Mouse (Mus musculus) left cerebral cortex, postnatal 36 days (tissue): ENCODE measurements around the gene Wnt2b. TPM values are rescaled to one million over a fixed set of nuclear protein-coding genes. Genes with fewer than 3 reads are reported as not detected.

Experiments
- DNase-seq, 2 experiments: peaks; one replicate each; pipeline ENCODE4 v3.0.0; 2021 to 2022; ENCODE audit warnings: low spot score in 2 of 2, mixed read lengths in 1 of 2
- intact Hi-C: fragments of 180-260 bp; cut with DNase I; formaldehyde crosslinking; loops from one replicate; pipeline ENCODE4 v1.15.1; 2025
- total RNA-seq, 2 experiments: library from RNA; stranded (reverse); gene quantifications; 2 replicates each; pipeline ENCODE4 v1.2.3; 2021

Wnt2b gene
- total RNA-seq, 2 experiments from 2014 or later: 2.4 TPM

GRCm38 (mm10) chr3:104965991-104966554, 4.4 kb upstream of the Wnt2b start:
- intact Hi-C loops: loop anchor here (10.0 kb wide), 1 partner anchor 251 kb away; no protein-coding TSS in a partner anchor
- no peak for DNase-seq

GRCm38 (mm10) chr3:104965070-104965855, 3.5 kb upstream of the Wnt2b start:
- intact Hi-C loops: loop anchor here (10.0 kb wide), 1 partner anchor 250 kb away; no protein-coding TSS in a partner anchor
- no peak for DNase-seq

- DNase-seq: no peak
- intact Hi-C loops: loop anchor here (10.0 kb wide), 1 partner anchor 249 kb away; no protein-coding TSS in a partner anchor
These were observed 1.9 kb upstream of the Wnt2b start for GRCm38 (mm10) chr3:104963331-104964276.

GRCm38 (mm10) chr3:104962866-104963265, 1.1 kb upstream of the Wnt2b start:
- intact Hi-C loops: loop anchor here (10.0 kb wide), 1 partner anchor 248 kb away; no protein-coding TSS in a partner anchor
- DNase-seq: no peak

- intact Hi-C loops: loop anchor here (10.0 kb wide), 1 partner anchor 247 kb away; no protein-coding TSS in a partner anchor
- DNase-seq: no peak
These were observed 455 bp upstream of the Wnt2b start for GRCm38 (mm10) chr3:104962141-104962611.

- intact Hi-C loops: loop anchor here (10.0 kb wide), 1 partner anchor 246 kb away; no protein-coding TSS in a partner anchor
- no peak for DNase-seq
These were observed 1.4 kb downstream of the Wnt2b start for GRCm38 (mm10) chr3:104960026-104961000.

- intact Hi-C loops: no loop called here
- no peak for DNase-seq
These were observed 5.6 kb downstream of the Wnt2b start for GRCm38 (mm10) chr3:104956131-104956581.

GRCm38 (mm10) chr3:104954551-104954950, 7.2 kb downstream of the Wnt2b start:
- intact Hi-C loops: no loop called here
- DNase-seq: no peak

GRCm38 (mm10) chr3:104954137-104954536, 7.6 kb downstream of the Wnt2b start:
- intact Hi-C loops: no loop called here
- DNase-seq: no peak

GRCm38 (mm10) chr3:104952891-104953670, 8.6 kb downstream of the Wnt2b start:
- no peak for DNase-seq
- intact Hi-C loops: no loop called here

GRCm38 (mm10) chr3:104950926-104951325, 10.8 kb downstream of the Wnt2b start:
- no peak for DNase-seq
- intact Hi-C loops: no loop called here

GRCm38 (mm10) chr3:104944894-104945293, 16.8 kb downstream of the Wnt2b start:
- intact Hi-C loops: no loop called here
- no peak for DNase-seq

GRCm38 (mm10) chr3:104943333-104943732, 18.4 kb downstream of the Wnt2b start:
- no peak for DNase-seq
- intact Hi-C loops: no loop called here

GRCm38 (mm10) chr3:104942682-104943081, 19.0 kb downstream of the Wnt2b start:
- intact Hi-C loops: no loop called here
- no peak for DNase-seq

GRCm38 (mm10) chr3:104940691-104941090, 21.0 kb downstream of the Wnt2b start:
- no peak for DNase-seq
- intact Hi-C loops: no loop called here

GRCm38 (mm10) chr3:104938327-104938726, 23.4 kb downstream of the Wnt2b start:
- DNase-seq: no peak
- intact Hi-C loops: no loop called here

- DNase-seq: no peak
- intact Hi-C loops: no loop called here
These were observed 23.9 kb downstream of the Wnt2b start for GRCm38 (mm10) chr3:104937728-104938305.
